Mouse (Mus musculus): ENCODE data around the gene Cbln1.

DNA sequence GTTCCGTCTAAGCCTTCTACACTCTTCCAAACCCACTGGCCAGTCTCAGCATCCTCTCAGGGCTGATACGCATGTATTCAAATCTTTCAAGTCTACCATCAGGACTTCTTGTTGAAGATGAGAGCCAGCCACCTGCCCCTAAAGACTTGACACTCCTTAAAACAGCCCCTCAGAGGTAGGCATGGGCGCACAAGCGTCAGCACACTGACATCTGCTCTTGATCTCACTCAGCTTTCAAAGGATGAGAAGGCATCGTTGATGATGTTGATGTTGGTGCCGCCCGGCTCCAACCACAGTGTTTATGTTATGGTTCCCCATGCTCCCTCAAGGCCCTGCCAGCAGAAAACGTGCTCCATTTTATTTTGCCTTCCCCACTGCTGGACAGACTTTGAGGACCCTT is 50.7 kb downstream of the Cbln1 start:
- TF ChIP-seq POLR2A (IDR thresholded peaks at IDR 0.05; ENCODE audit: insufficient read length, low read depth) (no peak), MYOG (IDR thresholded peaks at IDR 0.05; ENCODE audit: control insufficient read depth in 1 of 3, insufficient read depth in 1 of 3, insufficient read length in 2 of 3, low read depth in 2 of 3) (no peak), TCF12 (IDR thresholded peaks at IDR 0.05; ENCODE audit: insufficient read depth, poor library complexity, severe bottlenecking) (no peak), SRF (IDR thresholded peaks at IDR 0.05; ENCODE audit: control insufficient read depth, insufficient read length, low read depth) (no peak), E2F4 (IDR thresholded peaks at IDR 0.05; ENCODE audit: insufficient read depth) (no peak), MYOD1 (IDR thresholded peaks at IDR 0.05; ENCODE audit: control insufficient read depth in 1 of 3, insufficient read length in 2 of 3, low read depth in 2 of 3) (no peak)
